Mouse (Mus musculus): Measurements from ENCODE around the gene Tmem202.

- TF ChIP-seq CTCF (IDR thresholded peaks at IDR 0.05; ENCODE audit: extremely low read depth, insufficient read depth, insufficient read length, insufficient replicate concordance) (no peak), POLR2A (IDR thresholded peaks at IDR 0.05; ENCODE audit: low read depth, low read length) (no peak)
These were observed 22.5 kb downstream of the Tmem202 start for GRCm38 (mm10) chr9:59517127-59517526.
